Mouse (Mus musculus) hindbrain, postnatal 0 days (tissue): ENCODE measurements at regions not wholly inside any gene's neighbourhood (a gene's known extent, or its start where the extent isn't known, plus 50 kb on each side); places are given as distances from the start of the nearest gene placed in this dataset.
"Not testable (repeated sequence)": the region's sequence is repeated elsewhere in the genome, so short reads cannot be mapped to it uniquely, and the experiment has no call there.

Source experiments
- ATAC-seq: fragments of 200-750 bp; cut with Nextera tagmentation; 2 replicates; pipeline ENCODE4 v1.8.0; 2017; ENCODE audit warnings: mild to moderate bottlenecking, moderate TSS enrichment, moderate library complexity
- DNase-seq: peaks from one replicate; pipeline ENCODE4 v3.0.0-alpha.2; 2015; ENCODE audit warnings: low spot score
- H3K27ac ChIP-seq: fragments of 300-500 bp; sonication (generic); 2 replicates; pipeline ENCODE4 v1.5.1; 2014; ENCODE audit warnings: mild to moderate bottlenecking
- H3K27me3 ChIP-seq: fragments of 300-500 bp; sonication (generic); 2 replicates; pipeline ENCODE4 v1.6.1; 2014; ENCODE audit warnings: low read length, mixed read lengths; ENCODE audit not compliant: insufficient read depth
- H3K36me3 ChIP-seq: fragments of 300-500 bp; sonication (generic); 2 replicates; pipeline ENCODE4 v1.6.1; 2014; ENCODE audit warnings: low read length, mixed read lengths; ENCODE audit not compliant: insufficient read depth
- H3K4me1 ChIP-seq: fragments of 300-500 bp; sonication (generic); 2 replicates; pipeline ENCODE4 v1.6.1; 2014; ENCODE audit warnings: antibody characterized with exemption, low read length, mixed read lengths; ENCODE audit not compliant: insufficient read depth
- H3K4me2 ChIP-seq: fragments of 300-500 bp; sonication (generic); 2 replicates; pipeline ENCODE4 v1.6.1; 2014; ENCODE audit warnings: low read depth, mild to moderate bottlenecking, low read length, moderate library complexity, mixed read lengths
- H3K4me3 ChIP-seq: fragments of 300-500 bp; sonication (generic); 2 replicates; pipeline ENCODE4 v1.5.1; 2014; ENCODE audit warnings: low read length
- H3K9ac ChIP-seq: fragments of 300-500 bp; sonication (generic); replicated peaks from 2 replicates; pipeline ENCODE4 v1.6.1; 2014; ENCODE audit warnings: mild to moderate bottlenecking, low read length, moderate library complexity, mixed read lengths
- H3K9me3 ChIP-seq: fragments of 300-500 bp; sonication (generic); 2 replicates; pipeline ENCODE4 v1.6.1; 2016; ENCODE audit warnings: low read length, mixed read lengths
- CTCF ChIP-seq: IDR thresholded peaks from 2 replicates; pipeline ENCODE4 v1.5.1; 2016; ENCODE audit warnings: antibody characterized with exemption, control low read depth, low read depth
- WGBS: fragments of 180-500 bp; shearing (Covaris S2); extraction: QIAGEN DNeasy Blood & Tissue Kit; methylation state at CpG from one replicate; pipeline ENCODE4 v1.1.7; 2014; 5-methylcytosine and 5-hydroxymethylcytosine counted together

GRCm38 (mm10) chr9:82640277-82640676 is 189.1 kb upstream of the Irak1bp1 start:
- DNase-seq, result no peak
- no peak for ATAC-seq
- Histone ChIP-seq H3K9me3 (no peaks in the 10 kb centered on the region), H3K27ac (no peak overlapping the region), H3K27me3 (no peaks in the 10 kb centered on the region), H3K9ac (no peak overlapping the region), H3K36me3 (no peaks in the 10 kb centered on the region), H3K4me3 (no peak overlapping the region), H3K4me1 (no peaks in the 10 kb centered on the region), H3K4me2 (no peak overlapping the region)
- WGBS, result 82% methylated on average over 2 of the region's 2 CpGs
- no peak for TF ChIP-seq CTCF

GRCm38 (mm10) chr9:82643900-82644299 is 185.4 kb upstream of the Irak1bp1 start:
- DNase-seq, result peak; percentile 88
- Histone ChIP-seq H3K27me3 (no peaks in the 10 kb centered on the region), H3K9ac (no peak overlapping the region), H3K36me3 (no peaks in the 10 kb centered on the region), H3K4me2 (no peak overlapping the region), H3K27ac (no peak overlapping the region), H3K4me1 (no peaks in the 10 kb centered on the region), H3K4me3 (no peak overlapping the region), H3K9me3 (no peaks in the 10 kb centered on the region)
- WGBS, result 12% methylated on average over 1 of the region's 1 CpGs
- peak; percentile 71 for TF ChIP-seq CTCF
- no peak for ATAC-seq

- H3K9ac ChIP-seq, H3K9me3 ChIP-seq, H3K4me2 ChIP-seq, H3K27me3 ChIP-seq, H3K4me1 ChIP-seq, ATAC-seq, H3K27ac ChIP-seq, DNase-seq, H3K36me3 ChIP-seq, H3K4me3 ChIP-seq: not testable (repeated sequence)
- WGBS, result 10% methylated on average over 1 of the region's 1 CpGs
Measured at GRCm38 (mm10) chr9:82655511-82655910, 173.8 kb upstream of the Irak1bp1 start.

- no peaks in the 10 kb centered on the region for H3K9me3 ChIP-seq
- no peak overlapping the region for H3K4me3 ChIP-seq
- no peak for TF ChIP-seq CTCF
- H3K27ac ChIP-seq, result no peak overlapping the region
- H3K9ac ChIP-seq, result no peak overlapping the region
- no peak overlapping the region for H3K4me2 ChIP-seq
- 65% methylated on average over 1 of the region's 1 CpGs for WGBS
- H3K4me1 ChIP-seq, result no peaks in the 10 kb centered on the region
- DNase-seq (no peak), ATAC-seq (no peak)
- H3K36me3 ChIP-seq, result no peaks in the 10 kb centered on the region
- no peaks in the 10 kb centered on the region for H3K27me3 ChIP-seq
Measured at GRCm38 (mm10) chr9:82682196-82682595, 147.1 kb upstream of the Irak1bp1 start.

GRCm38 (mm10) chr9:82709411-82709983 is 119.8 kb upstream of the Irak1bp1 start:
- H3K27me3 ChIP-seq, result no peaks in the 10 kb centered on the region
- H3K9ac ChIP-seq, result no peak overlapping the region
- WGBS, result 47% methylated on average over 2 of the region's 2 CpGs
- no peak for DNase-seq
- H3K4me1 ChIP-seq, result no peaks in the 10 kb centered on the region
- no peak overlapping the region for H3K27ac ChIP-seq
- H3K36me3 ChIP-seq, result no peaks in the 10 kb centered on the region
- TF ChIP-seq CTCF, result no peak
- H3K4me3 ChIP-seq, result no peak overlapping the region
- H3K9me3 ChIP-seq, result no peaks in the 10 kb centered on the region
- ATAC-seq, result no peak
- H3K4me2 ChIP-seq, result no peak overlapping the region

- TF ChIP-seq CTCF, result no peak
- Histone ChIP-seq H3K4me3 (no peak overlapping the region), H3K4me1 (no peaks in the 10 kb centered on the region), H3K9ac (no peak overlapping the region), H3K4me2 (no peak overlapping the region), H3K27ac (no peak overlapping the region), H3K27me3 (no peaks in the 10 kb centered on the region), H3K9me3 (no peaks in the 10 kb centered on the region), H3K36me3 (no peaks in the 10 kb centered on the region)
- ATAC-seq, result no peak
- WGBS, result 56% methylated on average over 12 of the region's 12 CpGs
- no peak for DNase-seq
Measured at GRCm38 (mm10) chr9:82709991-82710593, 119.2 kb upstream of the Irak1bp1 start.

GRCm38 (mm10) chr9:82710945-82711516 is 118.3 kb upstream of the Irak1bp1 start:
- Histone ChIP-seq H3K9ac (no peak overlapping the region), H3K4me2 (no peak overlapping the region), H3K36me3 (no peaks in the 10 kb centered on the region), H3K4me3 (no peak overlapping the region), H3K27me3 (no peaks in the 10 kb centered on the region), H3K9me3 (no peaks in the 10 kb centered on the region), H3K4me1 (no peaks in the 10 kb centered on the region), H3K27ac (no peak overlapping the region)
- 75% methylated on average over 6 of the region's 6 CpGs for WGBS
- no peak for TF ChIP-seq CTCF
- DNase-seq (no peak), ATAC-seq (no peak)
